Mouse (Mus musculus) lung, adult 2 months (tissue): ENCODE measurements around the gene Phldb1.

ENCODE experiments used
- CTCF ChIP-seq: fragments of 200-500 bp; IDR thresholded peaks from 2 replicates; pipeline ENCODE4 v1.5.1; 2011; ENCODE audit warnings: mild to moderate bottlenecking, low read length, control low read depth; ENCODE audit not compliant: insufficient read depth
- POLR2A ChIP-seq: fragments of 200-500 bp; IDR thresholded peaks from 2 replicates; pipeline ENCODE4 v1.6.1; 2011; ENCODE audit warnings: low read depth, mild to moderate bottlenecking, control low read depth, low read length, borderline replicate concordance; ENCODE audit errors: extremely low read depth

DNA sequence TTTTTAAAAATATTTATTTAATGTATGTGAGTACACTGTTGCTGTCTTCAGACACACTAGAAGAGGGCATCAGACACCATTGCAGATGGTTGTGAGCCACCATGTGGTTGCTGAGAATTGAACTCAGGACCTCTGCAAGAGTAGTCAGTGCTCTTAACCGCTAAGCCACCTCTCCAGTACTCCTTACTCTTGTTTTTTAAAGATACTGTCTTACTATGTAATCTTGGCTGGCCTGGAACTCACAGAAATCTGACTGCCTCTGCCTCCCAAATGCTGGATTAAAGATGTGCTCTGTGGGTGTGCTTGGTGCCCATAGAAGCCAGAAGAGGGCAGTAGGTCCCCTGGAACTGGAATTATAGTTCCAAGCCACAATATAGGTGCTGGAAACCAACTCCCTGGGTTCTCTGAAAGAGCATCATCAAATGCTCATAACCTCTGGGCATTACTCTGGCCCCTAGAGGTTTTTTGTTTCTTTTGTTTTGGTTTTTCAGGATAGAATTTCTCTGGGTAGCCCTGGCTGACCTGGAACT lies 5.7 kb upstream of the Phldb1 start:
- TF ChIP-seq CTCF (no peak), POLR2A (no peak)
